Mouse (Mus musculus) left cerebral cortex, postnatal 36 days (tissue): ENCODE measurements around the gene Sucla2. TPM values are rescaled to one million over a fixed set of nuclear protein-coding genes. Genes with fewer than 3 reads are reported as not detected.
"Not testable (repeated sequence)": the region's sequence is repeated elsewhere in the genome, so short reads cannot be mapped to it uniquely, and the experiment has no call there.

ENCODE experiments used
- DNase-seq, 2 experiments: peaks; one replicate each; pipeline ENCODE4 v3.0.0; 2021 to 2022; ENCODE audit warnings: low spot score in 2 of 2, mixed read lengths in 1 of 2
- intact Hi-C: fragments of 180-260 bp; cut with DNase I; formaldehyde crosslinking; loops from one replicate; pipeline ENCODE4 v1.15.1; 2025
- total RNA-seq, 2 experiments: library from RNA; stranded (reverse); gene quantifications; 2 replicates each; pipeline ENCODE4 v1.2.3; 2021

The Sucla2 gene
- total RNA-seq, 2 experiments from 2014 or later: 143 TPM

DNA sequence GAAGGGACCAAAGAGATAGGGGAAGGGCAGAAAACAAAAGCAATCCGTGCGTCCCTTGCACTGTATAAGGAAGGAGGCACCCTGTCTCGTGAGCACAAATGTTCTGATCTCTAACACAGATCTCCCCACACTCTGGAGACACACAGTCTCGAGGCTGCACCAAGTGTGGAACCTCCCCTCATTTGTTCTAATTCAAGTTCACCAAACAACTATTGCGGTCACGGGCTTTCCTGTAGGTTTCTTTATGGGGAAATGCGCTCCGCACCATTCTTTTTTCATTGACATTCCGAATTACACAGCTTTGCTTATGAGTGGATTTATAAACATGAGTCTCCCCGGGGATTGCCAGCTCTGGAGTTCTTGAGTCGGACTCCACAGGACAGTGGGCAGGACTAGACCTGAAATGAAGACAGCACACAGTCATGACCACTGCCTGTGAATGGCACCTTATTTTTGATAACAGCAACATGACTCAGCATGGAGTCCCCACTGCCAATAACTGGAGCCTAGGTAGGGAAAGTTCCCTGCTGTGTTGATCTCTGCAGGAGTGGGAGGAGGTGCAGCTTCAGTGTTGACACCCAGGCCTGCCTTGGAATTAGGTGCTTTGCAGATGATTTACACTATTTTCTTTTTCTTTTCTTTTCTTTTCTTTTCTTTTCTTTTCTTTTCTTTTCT lies 17.3 kb upstream of the Sucla2 start:
- intact Hi-C loops: loop anchor here (10.0 kb wide), 1 partner anchor 123 kb away; the partner anchor contains the start of gene Itm2b
- DNase-seq: no peak

- DNase-seq: no peak
- intact Hi-C loops: loop anchor here (10.0 kb wide), 1 partner anchor 124 kb away; the partner anchor contains the start of gene Itm2b
These were observed 16.3 kb upstream of the Sucla2 start for GRCm38 (mm10) chr14:73508630-73509395.

DNA sequence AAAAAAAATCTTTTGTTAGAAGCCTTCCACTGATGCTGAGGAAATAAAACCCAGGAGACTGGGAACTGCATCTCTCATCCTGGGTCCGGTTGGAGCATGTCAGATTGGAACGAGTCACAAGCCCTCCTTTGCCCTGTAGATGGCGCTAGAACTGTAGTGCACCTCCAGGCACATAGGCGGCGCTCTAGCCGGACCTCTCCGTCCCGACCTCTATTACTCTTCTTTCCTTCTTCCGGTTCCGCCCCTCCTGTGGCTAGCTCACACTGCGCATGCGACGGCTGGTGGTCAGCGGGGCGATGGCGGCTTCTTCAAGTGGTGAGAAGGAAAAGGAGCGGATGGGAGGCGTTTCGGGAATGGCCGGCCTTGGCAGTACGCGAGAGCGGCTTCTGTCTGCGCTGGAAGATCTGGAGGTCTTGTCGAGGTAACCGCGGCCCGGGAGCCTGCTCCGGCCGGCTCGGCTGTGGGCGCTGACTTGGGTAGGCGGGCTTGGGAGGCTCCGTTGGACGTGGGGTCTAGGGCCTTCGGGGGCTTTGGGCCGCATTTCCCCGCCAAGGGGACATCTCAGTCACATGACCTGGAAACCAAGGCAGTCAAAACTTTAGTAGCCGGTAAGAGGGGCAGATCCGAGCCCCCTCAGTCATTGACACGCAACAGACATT lies 15.2 kb upstream of the Sucla2 start, which contains the start of gene Med4:
Gene Med4, plus strand, starts transcription at position 261 of the 659 bp plus-strand sequence.
- peak; percentile 94 for DNase-seq
- intact Hi-C loops: loop anchor here (10.0 kb wide), 1 partner anchor 125 kb away; the partner anchor contains the start of gene Itm2b

DNA sequence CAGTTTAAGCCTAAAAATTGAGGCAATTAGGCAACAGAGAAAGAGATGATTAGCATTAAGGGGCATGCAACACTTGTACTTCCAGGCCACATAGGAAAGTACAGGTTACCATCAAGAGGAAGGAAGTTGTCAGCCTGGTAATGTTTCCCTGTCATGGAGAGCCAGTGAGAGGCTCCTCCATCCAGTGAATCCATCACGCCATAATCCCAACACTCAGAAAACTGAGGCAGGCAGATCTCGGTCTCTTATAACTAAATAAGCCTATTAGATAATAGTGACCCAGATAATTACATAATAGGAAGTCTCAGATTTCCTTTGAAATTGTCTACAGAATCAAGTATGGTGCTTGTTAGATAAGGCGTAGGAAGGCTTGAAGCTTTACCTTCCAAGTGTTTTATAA lies 983 bp upstream of the Sucla2 start:
- no peak for DNase-seq
- intact Hi-C loops: no loop called here

GRCm38 (mm10) chr14:73528661-73529060 lies 3.5 kb downstream of the Sucla2 start:
- DNase-seq, intact Hi-C loops: not testable (repeated sequence)

DNA sequence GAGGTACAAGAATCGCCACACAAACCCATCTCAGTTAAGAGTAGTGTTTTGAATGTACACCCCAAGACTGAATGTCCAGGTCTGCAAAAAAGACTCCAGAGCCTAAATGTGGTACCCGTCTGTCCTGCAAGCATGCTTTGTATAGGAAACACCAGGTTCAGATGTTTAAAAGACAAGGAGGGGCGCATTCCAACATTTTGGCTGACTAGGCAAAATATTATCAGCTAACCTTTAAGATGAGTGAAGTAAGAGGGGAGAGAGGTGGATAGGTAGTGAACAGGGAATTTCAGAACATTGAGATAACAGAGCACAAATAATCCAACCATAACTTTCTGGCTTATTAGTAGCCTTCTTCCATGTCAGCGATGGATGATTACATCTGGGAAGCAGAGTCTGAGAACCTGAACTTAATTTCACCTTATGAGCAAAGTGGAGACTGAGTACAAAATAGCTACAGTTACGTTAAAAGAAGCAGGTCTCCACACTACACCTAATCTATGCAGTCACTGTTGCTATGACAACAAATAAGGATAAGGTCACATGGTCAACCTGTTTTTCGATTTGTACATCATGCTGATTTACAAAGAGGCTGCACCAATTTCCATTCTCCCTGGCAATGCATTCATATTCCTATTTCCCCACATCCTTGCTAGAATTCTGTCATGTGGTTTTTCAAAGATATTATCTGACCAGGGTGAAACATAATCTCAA lies 8.8 kb downstream of the Sucla2 start:
- DNase-seq: no peak
- intact Hi-C loops: no loop called here

GRCm38 (mm10) chr14:73535641-73536040 lies 10.5 kb downstream of the Sucla2 start:
- no peak for DNase-seq
- intact Hi-C loops: no loop called here

DNA sequence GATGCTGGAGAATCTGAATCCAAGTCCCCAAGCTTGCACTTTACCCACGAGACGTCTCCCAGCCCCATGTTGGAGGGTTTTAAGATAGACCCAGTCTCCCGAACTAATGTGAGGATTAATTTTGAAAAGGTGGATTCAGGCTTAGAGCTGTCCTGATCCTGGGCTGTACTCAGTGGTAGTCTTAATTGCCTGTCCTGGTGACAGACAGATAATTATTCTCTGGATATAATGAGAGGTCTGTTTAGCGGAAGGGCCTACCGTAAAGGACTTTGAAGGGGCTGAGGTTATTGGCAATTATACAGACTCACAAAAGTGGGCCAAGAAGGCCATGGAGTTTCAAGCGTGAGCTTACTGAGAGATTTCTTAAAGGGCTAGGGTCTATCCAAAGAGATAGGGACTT lies 18.7 kb downstream of the Sucla2 start:
- intact Hi-C loops: no loop called here
- no peak for DNase-seq

GRCm38 (mm10) chr14:73547034-73547433 lies 21.9 kb downstream of the Sucla2 start:
- DNase-seq: no peak
- intact Hi-C loops: no loop called here

- DNase-seq: no peak
- intact Hi-C loops: no loop called here
These were observed 22.9 kb downstream of the Sucla2 start, which contains the start of gene Nudt15 for GRCm38 (mm10) chr14:73548051-73548450. Gene Nudt15, minus strand, starts transcription at chr14:73548242.

- intact Hi-C loops: no loop called here
- no peak for DNase-seq
These were observed 25.2 kb downstream of the Sucla2 start for GRCm38 (mm10) chr14:73550291-73550690.

GRCm38 (mm10) chr14:73550732-73551131 lies 25.6 kb downstream of the Sucla2 start:
- DNase-seq: no peak
- intact Hi-C loops: no loop called here

DNA sequence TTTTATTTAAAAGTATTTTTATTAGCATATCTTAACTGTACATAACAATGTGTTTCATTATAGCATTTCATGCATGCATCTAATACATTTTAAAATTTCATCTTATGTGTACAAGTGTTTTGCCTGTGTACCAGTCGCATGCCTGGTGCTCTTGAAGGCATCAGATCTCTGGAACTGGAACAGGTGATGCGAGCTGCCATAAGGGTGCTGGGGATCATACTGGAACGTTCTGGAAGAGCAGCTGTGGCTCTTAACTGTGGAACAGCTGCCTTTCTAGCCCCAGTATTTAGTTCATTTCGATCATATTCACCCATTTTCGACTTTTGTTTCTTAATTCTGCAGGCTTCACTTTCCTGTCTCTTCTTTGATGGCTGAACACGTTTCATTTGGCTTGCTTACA lies 26.0 kb downstream of the Sucla2 start:
- DNase-seq: no peak
- intact Hi-C loops: no loop called here

GRCm38 (mm10) chr14:73552341-73553121 lies 27.4 kb downstream of the Sucla2 start:
- intact Hi-C loops: loop anchor here (1.0 kb wide), 1 partner anchor 27 kb away; the partner anchor contains the start of gene Sucla2
- DNase-seq: peak; percentile 93 to 94

DNA sequence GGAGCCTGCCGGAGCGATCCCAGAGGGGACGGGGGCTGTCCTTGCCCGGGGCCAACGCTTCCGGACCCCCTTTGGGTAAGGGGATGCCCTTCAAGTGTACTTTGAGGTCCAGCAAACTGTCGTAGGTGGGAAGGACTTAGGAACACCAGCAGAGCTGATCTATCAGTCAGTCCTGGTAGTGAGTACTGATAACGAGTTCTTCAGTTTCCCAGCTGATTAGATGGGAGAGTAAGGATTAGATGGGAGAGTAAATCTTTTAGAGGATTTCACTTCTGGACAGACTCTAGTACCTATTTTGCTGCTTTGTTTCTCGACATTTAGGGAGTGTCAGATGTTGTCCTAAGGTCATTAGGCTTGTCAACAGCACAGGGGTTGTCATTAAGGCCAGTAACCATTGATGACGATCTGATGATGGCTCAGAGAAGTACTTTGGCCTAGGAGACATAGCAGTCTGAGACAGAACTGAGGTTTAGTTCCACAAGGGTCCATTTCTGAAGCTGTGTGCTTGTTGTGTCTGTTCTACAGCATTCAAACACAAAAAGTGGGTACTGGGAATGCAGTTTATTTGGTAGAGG lies 28.1 kb downstream of the Sucla2 start:
- no peak for DNase-seq
- intact Hi-C loops: no loop called here

GRCm38 (mm10) chr14:73569831-73570230 lies 44.7 kb downstream of the Sucla2 start:
- intact Hi-C loops, DNase-seq: not testable (repeated sequence)

DNA sequence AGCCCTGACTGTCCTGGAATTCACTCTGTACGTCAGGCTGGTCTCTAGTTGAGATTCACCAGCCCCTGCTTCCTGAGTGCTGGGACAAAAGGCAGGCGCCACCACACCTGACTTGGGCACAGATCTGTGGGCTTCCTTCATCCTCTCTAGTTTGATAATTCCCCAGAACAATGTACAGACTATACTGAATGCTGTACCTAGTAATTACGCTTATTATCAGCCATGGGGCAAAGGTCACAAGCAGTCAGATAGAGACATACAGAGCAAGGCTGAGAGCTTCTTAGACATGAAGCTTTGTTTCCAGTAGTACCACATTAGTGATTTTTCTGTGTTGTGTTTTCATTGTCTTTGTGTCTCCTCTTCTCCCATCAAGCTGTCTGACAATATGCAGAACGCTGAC lies 46.0 kb downstream of the Sucla2 start:
- intact Hi-C loops: no loop called here

DNA sequence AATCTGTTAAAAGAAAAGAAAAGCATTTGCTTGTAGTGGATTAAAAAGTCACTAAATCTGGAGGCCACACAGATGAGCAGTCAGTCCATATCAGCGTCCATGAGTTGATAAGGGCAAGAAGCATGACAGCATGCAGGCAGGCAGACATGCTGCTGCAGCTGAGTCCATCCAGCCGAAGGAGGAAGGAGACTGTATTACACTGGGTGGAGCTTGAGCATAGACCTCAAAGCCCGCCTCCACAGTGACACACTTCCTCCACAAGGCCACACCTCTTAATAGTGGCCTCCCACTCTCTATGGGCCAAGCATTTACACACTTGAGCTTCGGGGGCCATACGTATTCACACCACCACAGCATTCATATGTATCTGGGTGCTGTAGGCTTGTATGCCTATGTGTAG lies 48.9 kb downstream of the Sucla2 start:
- DNase-seq: no peak
- intact Hi-C loops: no loop called here

More for the DNA sequence above, 46.0 kb downstream of the Sucla2 start:
- DNase-seq: no peak
